Mouse (Mus musculus) cerebellum, adult 9-11 months (tissue): ENCODE measurements around the gene Rnf11.

Experiments
- DNase-seq: peaks from one replicate; pipeline ENCODE4 v3.0.0; 2022

Gene Rnf11

DNA sequence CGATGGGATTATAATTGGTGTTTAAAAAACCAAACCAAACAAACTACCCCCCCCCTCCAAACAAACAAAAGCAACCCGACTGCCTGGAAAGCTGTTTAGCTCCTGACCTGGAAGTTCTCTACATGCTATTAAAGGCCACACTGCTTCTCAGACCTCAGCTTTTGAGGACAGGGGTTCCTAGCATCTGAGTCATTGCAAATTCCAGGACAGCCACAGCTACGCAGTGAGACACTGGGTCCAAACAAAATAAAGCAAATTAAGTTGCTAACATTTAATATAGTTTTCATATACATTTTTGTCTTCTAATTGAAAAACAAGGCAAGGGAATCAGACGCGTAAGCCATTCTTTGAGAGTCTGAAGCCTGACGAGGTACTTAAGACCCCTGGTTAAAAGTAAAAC is 40.1 kb downstream of the Rnf11 start:
- no peak for DNase-seq

DNA sequence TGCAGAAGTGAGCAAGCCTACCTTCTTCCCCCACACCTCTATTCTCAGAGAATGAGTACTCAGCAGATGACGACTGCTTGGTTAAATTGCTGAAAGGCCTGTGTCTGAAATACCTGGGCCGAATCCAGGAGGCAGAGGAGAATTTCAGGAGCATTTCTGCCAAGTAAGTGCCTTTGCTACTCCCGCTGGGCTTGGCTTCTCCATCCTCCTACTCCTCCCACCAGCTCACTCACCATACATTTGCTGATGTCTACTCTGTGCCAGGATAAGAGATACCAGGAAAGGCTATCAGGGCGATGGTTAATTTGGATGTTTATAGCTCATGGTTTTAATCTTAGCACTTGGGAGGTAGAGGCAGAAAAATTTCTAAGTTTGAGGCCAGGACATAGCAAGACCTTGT is 41.9 kb downstream of the Rnf11 start:
- peak; percentile 83 for DNase-seq

DNA sequence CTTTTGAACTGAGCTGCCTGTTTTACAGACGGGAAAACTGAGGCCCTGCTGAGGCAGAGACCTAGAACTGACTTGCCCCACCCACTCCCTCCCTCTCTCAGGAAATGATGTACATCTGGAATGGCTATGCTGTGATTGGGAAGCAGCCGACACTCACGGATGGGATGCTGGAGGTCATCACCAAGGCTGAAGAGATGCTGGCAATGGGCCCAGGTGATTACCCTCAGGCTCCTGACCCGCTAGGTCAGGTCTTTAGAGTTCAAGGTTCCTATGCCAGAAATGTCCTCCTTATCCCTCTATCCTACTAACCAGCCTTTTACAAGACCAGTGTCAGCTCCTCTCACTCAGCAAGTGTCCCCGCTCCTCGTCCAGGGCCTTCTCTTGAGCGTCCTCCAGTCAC is 42.4 kb downstream of the Rnf11 start:
- DNase-seq = no peak

DNA sequence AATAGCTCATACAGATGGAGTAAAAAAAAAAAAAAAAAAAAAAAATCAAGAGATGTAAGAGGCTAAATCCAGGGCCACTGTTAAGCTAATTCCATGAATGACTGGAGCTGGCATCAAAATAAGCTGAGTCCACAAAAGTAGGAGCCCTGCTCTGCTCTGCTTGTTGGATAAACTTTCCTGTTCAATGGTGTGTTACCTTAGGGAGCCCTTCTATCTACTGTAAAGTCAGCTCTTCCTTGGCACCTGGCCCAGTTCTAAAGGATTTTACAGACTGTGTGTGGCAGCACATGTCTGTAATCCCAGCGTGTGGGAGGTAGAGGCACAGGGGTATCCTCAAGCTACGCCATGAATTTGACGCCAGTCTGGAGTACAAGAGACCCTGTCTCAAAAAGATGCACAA is 43.5 kb downstream of the Rnf11 start:
- DNase-seq = no peak

GRCm38 (mm10) chr4:109440381-109440780 is 44.1 kb downstream of the Rnf11 start:
- no peak for DNase-seq

- DNase-seq = no peak
These were observed 44.7 kb downstream of the Rnf11 start for GRCm38 (mm10) chr4:109439825-109440248.

GRCm38 (mm10) chr4:109439101-109439500 is 45.4 kb downstream of the Rnf11 start:
- no peak for DNase-seq

- DNase-seq = peak; percentile 60
These were observed 46.3 kb downstream of the Rnf11 start for GRCm38 (mm10) chr4:109437913-109438878.

- no peak for DNase-seq
These were observed 50.3 kb downstream of the Rnf11 start for GRCm38 (mm10) chr4:109434256-109434655.

- DNase-seq = no peak
These were observed 50.9 kb downstream of the Rnf11 start for GRCm38 (mm10) chr4:109433641-109434040.

- DNase-seq = no peak
These were observed 51.7 kb downstream of the Rnf11 start for GRCm38 (mm10) chr4:109432668-109433375.

DNA sequence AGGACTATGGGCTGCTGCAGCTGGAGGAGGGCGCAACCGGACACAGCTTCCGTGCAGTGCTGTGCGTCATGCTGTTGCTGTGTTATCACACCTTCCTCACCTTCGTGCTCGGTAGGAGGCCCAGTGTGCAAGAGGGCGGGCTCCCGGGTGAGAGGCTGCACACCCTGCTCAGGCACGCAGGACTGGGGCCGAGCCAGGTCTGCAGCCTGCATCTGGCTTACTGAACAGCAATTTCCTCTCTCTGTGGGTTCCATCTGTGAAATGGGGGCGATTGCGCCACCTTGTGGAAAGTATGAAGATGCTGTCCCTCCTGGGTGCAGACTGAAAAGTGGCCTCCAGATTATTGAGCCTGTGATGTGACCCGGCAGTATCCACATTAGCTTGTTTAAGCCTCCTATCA is 53.7 kb downstream of the Rnf11 start:
- DNase-seq = peak; percentile 68

DNA sequence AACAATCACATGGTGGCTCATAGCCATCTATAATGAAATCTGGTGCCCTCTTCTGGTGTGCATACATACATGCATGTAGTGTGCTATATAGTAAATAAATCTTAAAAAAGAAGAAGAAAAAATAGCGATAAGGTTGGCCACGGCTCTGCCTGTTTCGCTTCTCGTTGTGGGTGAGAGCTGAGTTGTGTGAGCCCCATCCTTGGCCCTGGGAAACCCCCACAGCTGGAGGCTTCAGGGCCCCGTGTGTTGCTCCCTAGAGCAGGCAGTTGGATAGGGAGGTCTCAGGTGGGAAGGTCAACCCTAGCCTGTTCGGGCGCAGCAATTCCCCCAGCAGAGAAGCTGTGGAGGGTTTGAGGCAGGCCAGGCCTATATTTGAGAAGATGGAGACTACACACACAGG is 54.3 kb downstream of the Rnf11 start:
- no peak for DNase-seq

DNA sequence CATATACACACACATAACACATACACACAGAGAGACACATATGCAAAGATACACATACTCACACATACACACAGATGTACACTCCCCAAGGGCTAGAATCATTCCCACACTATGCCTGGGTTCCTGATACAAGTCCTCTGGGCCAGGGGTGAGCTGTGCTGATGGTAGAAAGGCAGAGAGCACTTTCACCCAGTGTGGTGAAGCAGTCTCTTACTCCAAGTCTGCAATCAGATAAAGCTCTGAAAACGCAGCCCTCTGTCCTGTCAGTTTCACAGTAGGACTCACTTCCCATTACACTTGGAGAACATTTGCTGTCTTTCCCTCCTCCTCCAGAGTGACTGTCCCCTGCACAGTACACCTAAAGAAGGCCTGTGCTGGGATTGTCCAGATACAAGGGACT is 57.5 kb downstream of the Rnf11 start:
- DNase-seq = no peak

GRCm38 (mm10) chr4:109423438-109423837 is 61.1 kb downstream of the Rnf11 start:
- no peak for DNase-seq

- DNase-seq = no peak
These were observed 62.1 kb downstream of the Rnf11 start for GRCm38 (mm10) chr4:109422436-109422835.

- DNase-seq = no peak
These were observed 62.9 kb downstream of the Rnf11 start for GRCm38 (mm10) chr4:109421608-109422007.

DNA sequence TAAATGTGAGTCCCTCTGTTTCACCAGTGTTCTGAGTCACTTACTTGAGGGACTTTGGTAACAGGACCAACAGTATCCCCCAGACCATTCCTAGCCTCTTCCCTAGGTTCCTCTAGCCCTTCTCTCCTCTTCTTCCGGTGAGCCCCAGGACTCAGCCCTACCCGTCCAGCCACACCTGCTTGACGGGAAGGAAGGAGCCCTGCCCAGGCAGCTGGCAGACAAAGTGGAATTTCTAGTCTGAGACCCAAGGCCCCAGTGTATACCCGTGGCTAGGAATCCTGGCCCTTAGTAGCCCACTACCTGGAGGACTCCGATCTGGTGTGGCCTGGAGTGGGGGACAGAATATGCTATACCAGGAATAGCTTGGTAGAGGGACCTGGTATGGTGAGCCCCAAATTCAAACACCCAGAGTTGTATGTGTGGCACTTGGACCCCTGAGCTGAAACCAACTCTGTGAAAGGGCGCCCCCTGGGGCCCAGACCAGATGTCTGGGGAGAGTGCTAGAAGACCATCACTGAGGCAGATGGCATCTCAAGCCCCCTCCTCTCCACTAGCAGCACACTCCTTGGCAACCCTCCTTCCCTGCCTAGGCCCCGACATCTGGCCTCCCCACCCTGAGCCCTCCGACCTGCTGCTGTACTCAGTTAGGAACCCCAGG is 64.3 kb downstream of the Rnf11 start:
- no peak for DNase-seq

- no peak for DNase-seq
These were observed 65.0 kb downstream of the Rnf11 start for GRCm38 (mm10) chr4:109419563-109419962.

GRCm38 (mm10) chr4:109419017-109419416 is 65.5 kb downstream of the Rnf11 start:
- no peak for DNase-seq

- no peak for DNase-seq
These were observed 66.5 kb downstream of the Rnf11 start for GRCm38 (mm10) chr4:109417998-109418397.

- no peak for DNase-seq
These were observed 72.3 kb downstream of the Rnf11 start for GRCm38 (mm10) chr4:109412233-109412632.

GRCm38 (mm10) chr4:109411377-109411967 is 73.1 kb downstream of the Rnf11 start:
- DNase-seq = no peak
